Mouse (Mus musculus) embryonic facial prominence, embryonic 15.5 days (tissue): ENCODE results near the gene Milr1. TPM values are rescaled to one million over a fixed set of nuclear protein-coding genes. Genes with fewer than 3 reads are reported as not detected.
"Not testable (repeated sequence)": the region's sequence is repeated elsewhere in the genome, so short reads cannot be mapped to it uniquely, and the experiment has no call there.

ENCODE experiments used
- ATAC-seq: fragments of 200-750 bp; cut with Nextera tagmentation; 2 replicates; pipeline ENCODE4 v1.8.0; 2017; ENCODE audit warnings: low read depth, moderate TSS enrichment; ENCODE audit not compliant: insufficient number of reproducible peaks, low FRiP score, low TSS enrichment
- H3K27ac ChIP-seq: fragments of 300-500 bp; sonication (generic); replicated peaks from 2 replicates; pipeline ENCODE4 v1.5.1; 2015; ENCODE audit warnings: mild to moderate bottlenecking, inconsistent platforms
- H3K27me3 ChIP-seq: fragments of 300-500 bp; sonication (generic); 2 replicates; pipeline ENCODE4 v1.6.1; 2015; ENCODE audit warnings: inconsistent platforms
- H3K36me3 ChIP-seq: fragments of 300-500 bp; sonication (generic); 2 replicates; pipeline ENCODE4 v1.6.1; 2015; ENCODE audit warnings: mild to moderate bottlenecking, inconsistent platforms
- H3K4me1 ChIP-seq: fragments of 300-500 bp; sonication (generic); 2 replicates; pipeline ENCODE4 v1.6.1; 2015; ENCODE audit warnings: inconsistent platforms
- H3K4me2 ChIP-seq: fragments of 300-500 bp; sonication (generic); replicated peaks from 2 replicates; pipeline ENCODE4 v1.6.1; 2015; ENCODE audit warnings: mild to moderate bottlenecking, inconsistent platforms
- H3K4me3 ChIP-seq: fragments of 300-500 bp; sonication (generic); replicated peaks from 2 replicates; pipeline ENCODE4 v1.5.1; 2015; ENCODE audit warnings: mild to moderate bottlenecking, inconsistent platforms
- H3K9ac ChIP-seq: fragments of 300-500 bp; sonication (generic); 2 replicates; pipeline ENCODE4 v1.6.1; 2015; ENCODE audit warnings: inconsistent platforms
- H3K9me3 ChIP-seq: fragments of 300-500 bp; sonication (generic); replicated peaks from 2 replicates; pipeline ENCODE4 v1.6.1; 2016; ENCODE audit warnings: inconsistent platforms
- WGBS: fragments of 180-500 bp; shearing (Covaris S2); methylation state at CpG from one replicate; pipeline ENCODE4 v1.1.7; 2015; 5-methylcytosine and 5-hydroxymethylcytosine counted together
- polyA plus RNA-seq: library from polyadenylated mRNA; unstranded; fragments of >200 nt; fragmentation: Nextera tagmentation; extraction: Ambion mirVana; gene quantifications from 2 replicates; pipeline ENCODE4 v1.2.1, GENCODE M21; 2015

The Milr1 gene
- polyA plus RNA-seq, 1 experiment from 2014 or later: 2.6 TPM

DNA sequence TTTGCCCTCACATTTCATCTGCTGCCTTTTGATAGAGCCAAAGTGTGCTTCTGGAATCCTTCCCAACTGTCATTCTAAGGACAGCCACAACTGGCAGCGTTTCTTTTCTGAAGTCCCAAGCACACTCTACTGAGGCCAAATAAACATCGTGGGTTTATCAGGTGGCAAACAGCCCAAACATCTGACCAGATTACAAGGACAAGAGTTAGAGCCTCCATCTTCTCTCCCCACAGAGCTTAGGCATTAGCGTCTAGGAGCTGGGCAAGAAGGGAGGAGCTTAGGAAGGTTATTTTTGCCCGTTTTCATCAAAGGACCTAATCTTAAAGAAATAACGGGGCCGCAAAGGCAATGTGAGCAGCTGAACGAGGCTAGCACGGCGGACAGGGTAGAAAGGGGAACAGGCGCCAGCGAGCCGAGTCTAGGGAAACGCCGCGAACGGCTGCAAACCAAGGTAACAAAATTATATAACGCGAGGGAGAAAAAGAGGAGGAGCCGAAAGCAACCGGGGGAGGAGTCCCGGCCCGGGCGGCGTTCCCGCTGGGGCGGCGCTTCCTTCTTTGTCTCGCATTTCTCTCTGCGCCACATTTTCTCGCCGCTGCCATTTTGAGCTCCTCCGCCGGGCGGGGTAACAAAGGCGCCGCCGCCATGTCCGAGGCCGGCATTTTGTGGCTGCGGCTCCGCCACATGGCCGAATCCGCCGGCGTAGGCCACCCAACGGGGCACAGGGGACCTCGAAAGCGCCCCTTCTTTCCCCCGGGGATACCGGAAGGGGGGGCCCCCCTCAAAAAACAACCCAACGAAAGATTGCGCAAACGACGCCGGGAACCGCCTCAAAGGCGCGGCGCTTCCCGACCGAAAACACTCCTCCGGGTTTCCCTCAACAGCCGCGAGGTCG lies 36.4 kb downstream of the Milr1 start:
- Histone ChIP-seq H3K9me3 (no peaks in the 10 kb centered on the region), H3K36me3 (peaks cover 36% of the 10 kb centered on the region), H3K4me3 (peak overlapping the region; percentile 82), H3K4me1 (peaks cover 20% of the 10 kb centered on the region), H3K9ac (peak overlapping the region; percentile 93), H3K27me3 (no peaks in the 10 kb centered on the region), H3K27ac (peak overlapping the region; percentile 100), H3K4me2 (peak overlapping the region; percentile 69)
- ATAC-seq: peak; percentile 30; the same call in 1 of the 2 replicates
- WGBS: under 1% methylated on average over 65 of the region's 65 CpGs

DNA sequence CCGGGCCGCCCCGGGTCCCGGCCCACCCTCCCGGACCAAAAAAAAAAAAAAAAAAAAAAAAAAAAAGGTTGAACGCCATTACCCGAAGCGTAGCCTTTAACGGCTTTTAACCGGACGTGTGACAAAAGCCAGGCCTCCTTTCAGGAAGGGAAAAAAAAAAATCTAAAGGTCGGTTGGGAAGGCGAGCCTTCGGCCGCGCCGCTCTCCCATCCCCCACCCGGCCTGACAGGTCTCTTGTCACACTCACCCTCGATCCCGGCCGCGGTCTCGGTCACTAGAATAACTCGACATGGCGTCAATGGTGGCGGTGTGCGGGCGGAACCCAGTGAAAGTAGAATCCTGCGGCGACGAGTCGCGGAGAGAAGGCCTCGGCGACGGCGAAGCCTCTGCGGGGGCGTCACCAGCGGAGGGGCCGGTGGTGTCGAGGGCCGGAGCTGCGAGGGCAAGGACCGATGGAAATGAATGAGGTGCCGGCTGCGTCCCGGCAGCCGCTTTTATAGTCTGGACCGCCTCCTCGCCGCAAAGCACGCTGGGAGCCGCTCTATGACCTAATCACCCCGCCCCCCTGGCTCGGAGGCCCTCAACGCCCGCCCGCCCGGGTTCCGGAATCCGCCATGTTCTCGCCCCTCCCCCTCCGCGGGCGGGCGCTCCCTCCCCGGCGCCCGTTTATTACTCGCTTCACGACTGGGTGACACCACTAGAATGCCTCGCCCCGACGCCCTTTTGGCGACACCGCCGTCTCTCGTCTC lies 37.2 kb downstream of the Milr1 start:
- Histone ChIP-seq H3K27me3 (no peaks in the 10 kb centered on the region), H3K9me3 (no peaks in the 10 kb centered on the region), H3K36me3 (peaks cover 30% of the 10 kb centered on the region), H3K27ac (peak overlapping the region; percentile 100), H3K4me2 (peak overlapping the region; percentile 71), H3K4me3 (peak overlapping the region; percentile 82), H3K4me1 (peaks cover 20% of the 10 kb centered on the region), H3K9ac (peak overlapping the region; percentile 93)
- peak; percentile 86 for ATAC-seq
- under 1% methylated on average over 79 of the region's 79 CpGs for WGBS

DNA sequence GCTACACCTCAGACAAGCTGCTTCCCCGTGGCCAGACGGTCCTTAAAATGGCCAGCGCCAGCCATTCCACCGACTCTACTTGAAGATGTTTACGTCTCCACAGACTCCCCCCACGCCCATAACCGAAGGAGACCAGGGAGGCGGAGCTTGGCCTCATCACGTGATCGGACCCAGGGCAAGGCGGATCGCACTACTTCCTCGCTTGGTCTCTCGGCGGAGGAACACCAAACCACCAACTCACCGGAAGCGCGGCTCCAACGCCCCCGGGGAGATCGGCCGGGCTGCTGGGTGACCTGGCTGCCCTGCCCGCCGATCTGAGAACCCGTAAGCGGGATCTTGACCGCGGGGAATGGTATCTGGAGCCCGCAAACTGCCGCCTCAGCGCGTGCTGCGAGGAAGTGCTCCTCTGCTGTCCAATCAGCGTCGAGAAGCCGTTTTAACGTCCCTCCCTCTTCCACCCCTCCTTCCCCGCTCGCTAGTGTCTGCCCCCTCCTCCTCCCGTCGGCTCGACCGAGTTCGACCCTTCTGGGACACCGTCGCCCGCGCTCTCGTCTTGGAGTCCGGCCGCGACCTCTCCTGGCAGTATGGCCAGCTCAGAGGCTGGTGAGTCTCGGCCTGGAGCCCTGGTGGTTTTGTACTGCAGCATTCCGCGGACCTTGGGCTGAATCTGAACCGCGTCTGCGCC lies 37.9 kb downstream of the Milr1 start, which contains the start of the genes Ddx5 and Cep95:
Gene Ddx5 (minus strand): TSS at position 411 of the 685 bp plus-strand sequence.
Gene Cep95 (plus strand): TSS at position 478 of the 685 bp plus-strand sequence.
- H3K4me2 ChIP-seq: peak within 1 kb of the TSS; percentile 71
- H3K4me1 ChIP-seq: peaks cover 20% of the 10 kb centered on the region
- H3K27ac ChIP-seq: peak within 1 kb of the TSS; percentile 100
- under 1% methylated on average over 58 of the region's 58 CpGs for WGBS
- H3K9ac ChIP-seq: peak within 1 kb of the TSS; percentile 93
- H3K27me3 ChIP-seq: no peaks in the 10 kb centered on the region
- peak; percentile 93 for ATAC-seq
- peak within 1 kb of the TSS; percentile 82 for H3K4me3 ChIP-seq
- peaks cover 24% of the 10 kb centered on the region for H3K36me3 ChIP-seq
- no peaks in the 10 kb centered on the region for H3K9me3 ChIP-seq

DNA sequence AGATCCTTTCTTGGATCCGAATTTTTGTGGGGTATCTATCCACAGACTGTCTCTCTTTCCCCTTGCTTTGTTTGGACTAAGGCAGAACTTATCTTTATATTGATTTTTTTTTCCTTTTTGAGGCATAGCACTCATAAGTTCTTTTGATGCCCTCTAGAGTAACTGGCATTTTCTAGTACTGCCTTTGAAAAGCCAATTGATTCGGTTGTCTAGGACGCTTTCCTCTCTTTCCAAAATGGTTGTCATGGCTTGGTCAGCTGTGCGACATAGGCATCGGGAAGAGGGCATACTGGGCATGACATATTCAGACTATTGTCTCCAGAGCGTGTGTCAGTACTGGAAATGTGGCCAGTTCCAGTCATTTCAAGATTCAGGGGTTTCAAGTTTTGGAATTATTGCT lies 38.6 kb downstream of the Milr1 start:
- H3K36me3 ChIP-seq: peaks cover 23% of the 10 kb centered on the region

DNA sequence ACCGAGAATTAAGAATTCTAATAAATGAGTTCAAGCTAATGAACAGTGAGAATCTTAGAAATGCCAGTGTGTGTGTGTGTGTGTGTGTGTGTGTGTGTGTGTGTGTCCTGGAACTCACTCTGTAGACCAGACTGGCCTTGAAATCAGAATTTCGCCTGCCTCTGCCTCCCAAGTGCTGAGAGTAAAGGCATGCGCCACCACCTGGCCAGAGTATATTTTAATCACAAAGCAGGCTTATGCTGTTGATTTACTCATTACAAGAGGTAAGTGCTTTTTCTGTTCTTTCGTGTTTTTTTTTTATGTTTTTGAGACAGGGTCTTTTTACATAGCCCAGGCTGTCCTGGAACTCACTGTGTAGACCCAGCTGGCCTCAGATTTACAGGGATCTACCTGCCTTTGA lies 42.8 kb downstream of the Milr1 start:
- WGBS: 76% methylated on average over 4 of the region's 4 CpGs
- H3K9me3 ChIP-seq: no peaks in the 10 kb centered on the region
- no peak overlapping the region for H3K4me2 ChIP-seq
- no peak overlapping the region for H3K4me3 ChIP-seq
- H3K27ac ChIP-seq: no peak overlapping the region
- no peak for ATAC-seq
- no peaks in the 10 kb centered on the region for H3K27me3 ChIP-seq
- peaks cover 31% of the 10 kb centered on the region for H3K36me3 ChIP-seq
- H3K4me1 ChIP-seq: peaks cover 20% of the 10 kb centered on the region; the same call in 1 of the 2 replicates
- H3K9ac ChIP-seq: no peak overlapping the region

More for the DNA sequence above, 38.6 kb downstream of the Milr1 start:
- H3K27me3 ChIP-seq: no peaks in the 10 kb centered on the region
- peak overlapping the region; percentile 93 for H3K9ac ChIP-seq
- no peak for ATAC-seq
- H3K9me3 ChIP-seq: no peaks in the 10 kb centered on the region
- peak overlapping the region; percentile 82 for H3K4me3 ChIP-seq
- under 1% methylated on average over 6 of the region's 6 CpGs for WGBS
- peaks cover 26% of the 10 kb centered on the region for H3K4me1 ChIP-seq
- H3K4me2 ChIP-seq: peak overlapping the region; percentile 71
- H3K27ac ChIP-seq: peak overlapping the region; percentile 100

DNA sequence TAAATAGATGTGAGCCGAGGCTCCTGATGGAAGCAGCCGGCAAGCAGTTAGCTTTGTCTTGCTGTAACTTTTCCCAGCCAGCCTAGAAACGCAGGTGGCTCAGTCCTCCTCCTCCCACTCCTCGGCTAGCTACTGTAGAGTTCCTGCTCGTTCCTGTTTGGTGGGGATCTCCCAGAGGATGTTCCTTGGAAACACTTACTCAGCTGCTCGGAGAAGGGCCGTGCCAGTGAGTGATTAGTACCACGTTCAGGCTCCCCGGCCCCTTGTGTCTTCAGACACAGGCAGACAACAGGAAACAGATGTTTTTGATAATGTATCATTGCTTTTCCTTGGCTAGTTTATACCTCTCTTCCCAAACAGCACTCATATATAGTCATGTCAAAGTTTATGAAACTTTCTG lies 44.7 kb downstream of the Milr1 start:
- Histone ChIP-seq H3K27me3 (no peaks in the 10 kb centered on the region), H3K4me2 (no peak overlapping the region), H3K4me1 (peaks cover 12% of the 10 kb centered on the region; the same call in 1 of the 2 replicates), H3K36me3 (peaks cover 49% of the 10 kb centered on the region), H3K9ac (no peak overlapping the region), H3K9me3 (no peaks in the 10 kb centered on the region), H3K4me3 (no peak overlapping the region), H3K27ac (0 out of 2 replicates have a peak overlapping the region, but pooled peaks have one; percentile 41)
- WGBS: 25% methylated on average over 9 of the region's 9 CpGs
- ATAC-seq: peak; percentile 83

DNA sequence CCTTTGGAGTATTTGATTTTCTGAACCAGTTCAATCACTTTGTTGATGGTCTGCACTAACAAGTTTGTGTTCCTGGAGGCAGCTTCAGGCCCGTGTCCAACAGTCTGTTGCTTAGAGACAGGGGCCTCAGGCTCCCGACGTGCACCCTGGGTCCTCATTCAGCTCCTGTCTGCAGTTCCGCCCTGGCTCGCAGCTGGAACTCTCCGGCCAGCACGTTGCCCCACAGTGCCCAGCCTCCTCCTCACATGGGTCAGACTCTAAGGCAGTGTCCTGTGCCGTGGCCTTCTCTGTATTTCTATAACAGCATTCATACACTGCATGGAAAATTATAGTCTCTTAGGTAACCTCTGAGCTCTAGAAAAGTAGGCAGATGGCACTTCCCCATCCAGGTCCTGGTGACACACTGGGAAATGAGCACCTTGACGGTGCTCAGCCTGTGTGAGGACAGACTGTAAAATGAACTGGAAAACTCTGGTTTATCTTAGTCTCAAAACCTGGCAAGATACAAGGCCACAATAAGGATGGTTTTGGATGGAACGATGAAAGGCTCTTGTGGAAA lies 51.1 kb downstream of the Milr1 start:
- ATAC-seq: no peak
- Histone ChIP-seq H3K36me3 (peaks cover 83% of the 10 kb centered on the region), H3K4me1 (no peaks in the 10 kb centered on the region), H3K27me3 (no peaks in the 10 kb centered on the region), H3K4me2 (no peak overlapping the region), H3K27ac (no peak overlapping the region), H3K9ac (no peak overlapping the region), H3K9me3 (no peaks in the 10 kb centered on the region), H3K4me3 (no peak overlapping the region)
- 88% methylated on average over 10 of the region's 10 CpGs for WGBS

DNA sequence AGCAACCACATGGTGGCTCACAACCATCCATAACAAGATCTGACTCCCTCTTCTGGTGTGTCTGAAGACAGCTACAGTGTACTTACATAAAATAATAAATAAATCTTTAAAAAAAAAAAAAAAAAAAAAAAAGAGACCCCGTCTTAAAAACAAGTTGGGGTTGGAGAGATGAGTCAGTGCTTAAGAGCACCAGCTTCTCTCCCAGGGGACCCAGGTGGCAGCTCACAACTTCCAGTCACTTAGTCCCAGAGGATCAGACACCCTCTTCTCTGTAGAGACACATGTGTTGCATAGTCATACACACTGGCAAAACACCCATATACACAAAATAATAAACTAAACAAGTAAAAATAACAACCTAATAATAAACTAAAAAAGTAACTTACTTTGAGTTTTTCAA lies 56.4 kb downstream of the Milr1 start:
- not testable (repeated sequence) for H3K27me3 ChIP-seq, H3K27ac ChIP-seq, H3K4me3 ChIP-seq, H3K4me1 ChIP-seq, H3K4me2 ChIP-seq, H3K9ac ChIP-seq, H3K9me3 ChIP-seq, ATAC-seq
- peaks cover 61% of the 10 kb centered on the region for H3K36me3 ChIP-seq
- WGBS: 71% methylated on average over 1 of the region's 1 CpGs

DNA sequence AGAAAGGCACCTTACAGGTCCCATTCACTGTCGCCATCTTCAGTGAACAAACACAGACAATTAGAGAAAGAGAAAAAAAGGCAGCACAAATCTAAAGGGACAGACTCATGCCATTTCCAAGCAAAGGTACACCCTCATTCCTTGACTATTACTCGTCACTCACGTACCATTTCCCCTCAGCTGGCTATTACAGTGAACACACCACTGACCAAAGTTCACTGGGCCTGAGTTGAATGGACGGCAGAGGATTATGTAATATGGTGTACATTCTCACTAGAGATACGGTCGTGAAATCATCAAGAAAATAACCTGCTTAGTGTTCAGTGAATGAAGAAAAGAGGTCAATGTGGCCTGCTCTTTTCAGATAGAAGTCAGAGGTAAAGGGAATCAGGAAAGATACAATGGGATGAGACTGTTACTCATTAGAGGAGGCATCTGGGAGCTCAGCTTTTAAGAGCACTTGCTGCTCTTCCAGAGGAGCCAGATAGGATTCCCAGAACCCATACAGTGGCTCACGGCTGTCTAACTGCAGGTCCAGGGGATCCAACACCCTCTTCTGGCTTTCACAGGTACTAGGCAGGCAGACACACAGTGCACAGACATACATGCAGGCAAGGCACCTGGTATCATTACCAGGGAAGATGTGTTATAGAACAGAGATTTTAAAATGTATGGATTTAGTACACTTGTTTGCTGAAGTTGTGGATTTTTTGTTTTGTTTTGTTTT lies 61.5 kb downstream of the Milr1 start:
- Histone ChIP-seq H3K4me2 (no peak overlapping the region), H3K27ac (no peak overlapping the region), H3K4me3 (no peak overlapping the region), H3K9me3 (no peaks in the 10 kb centered on the region), H3K4me1 (0 out of 2 replicates have a peak, but pooled peaks cover 10% of the 10 kb centered on the region), H3K9ac (no peak overlapping the region), H3K36me3 (peaks cover 76% of the 10 kb centered on the region), H3K27me3 (no peaks in the 10 kb centered on the region)
- 87% methylated on average over 7 of the region's 7 CpGs for WGBS
- no peak for ATAC-seq

DNA sequence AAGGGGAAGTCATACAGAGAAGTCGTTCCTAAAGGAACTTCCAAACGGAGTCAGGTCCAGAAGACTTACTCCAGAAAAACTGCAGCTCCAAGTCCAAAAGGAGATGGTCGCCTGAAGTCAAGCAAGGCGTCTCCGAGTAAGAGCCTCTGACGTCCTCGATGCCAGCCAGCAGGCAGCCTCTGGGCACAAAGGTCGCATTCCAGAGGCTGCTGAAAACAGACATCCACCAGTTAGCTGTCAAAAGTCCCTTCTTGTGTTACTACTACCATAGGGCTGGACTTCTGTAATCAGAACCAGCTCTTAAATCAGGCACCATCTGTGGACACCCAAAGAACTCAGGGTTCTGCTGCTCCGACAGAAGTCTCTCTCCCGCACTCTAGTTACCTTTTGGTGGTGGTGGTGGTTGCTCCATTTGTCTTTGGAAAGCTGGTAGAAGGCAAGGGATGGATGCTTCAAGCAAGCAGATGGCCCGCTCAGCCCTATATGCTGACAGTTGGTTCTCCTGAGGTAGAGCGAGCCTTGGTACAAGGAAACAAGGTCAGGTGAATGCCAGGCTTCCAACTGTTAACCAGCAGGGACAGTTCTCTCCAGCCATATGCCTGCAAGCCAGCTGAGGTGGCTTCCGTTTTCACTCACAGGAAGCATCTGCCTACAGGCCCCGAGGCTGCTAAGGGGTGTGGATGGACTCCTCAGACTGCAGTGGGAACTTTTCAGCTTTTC lies 63.7 kb downstream of the Milr1 start:
- Histone ChIP-seq H3K9ac (no peak overlapping the region), H3K9me3 (no peaks in the 10 kb centered on the region), H3K4me3 (no peak overlapping the region), H3K27me3 (no peaks in the 10 kb centered on the region), H3K4me2 (no peak overlapping the region), H3K36me3 (peaks cover 92% of the 10 kb centered on the region), H3K27ac (no peak overlapping the region), H3K4me1 (peaks cover 17% of the 10 kb centered on the region; the same call in 1 of the 2 replicates)
- no peak for ATAC-seq
- 55% methylated on average over 14 of the region's 14 CpGs for WGBS
